Mouse (Mus musculus): ENCODE data around the gene Cecr2.

GRCm38 (mm10) chr6:120796111-120796510 lies 129.9 kb downstream of the Cecr2 start:
- TF ChIP-seq CTCF (IDR thresholded peaks at IDR 0.05; ENCODE audit: low read depth) (no peak), EP300 (IDR thresholded peaks at IDR 0.05; ENCODE audit: low read depth) (no peak)
